Mouse (Mus musculus): ENCODE results near the gene Rad17. TPM values are rescaled to one million over a fixed set of nuclear protein-coding genes. Genes with fewer than 3 reads are reported as not detected.

Rad17 gene
- polyA plus RNA-seq, 1 experiment from 2014 or later: 20.3 TPM

- H3K4me2 ChIP-seq (ENCODE audit: low read length): no peak overlapping the region
- H3K9ac ChIP-seq (ENCODE audit: low read length): no peak overlapping the region
- peaks cover 80% of the 10 kb centered on the region for H3K36me3 ChIP-seq (ENCODE audit: control insufficient read depth, insufficient read depth, low read length)
- H3K9me3 ChIP-seq (ENCODE audit: control insufficient read depth, low read length): no peaks in the 10 kb centered on the region
- H3K27me3 ChIP-seq (replicated peaks; ENCODE audit: control insufficient read depth, insufficient read depth, low read length): no peaks in the 10 kb centered on the region
- no peak overlapping the region for H3K27ac ChIP-seq (ENCODE audit: low read depth)
- H3K4me3 ChIP-seq (ENCODE audit: low read depth, low read length): no peak overlapping the region
- ATAC-seq (replicated peaks; ENCODE audit: low FRiP score, low TSS enrichment, low read depth) (no peak), DNase-seq (ENCODE audit: low spot score) (no peak)
- no peaks in the 10 kb centered on the region for H3K4me1 ChIP-seq (replicated peaks; ENCODE audit: control insufficient read depth, insufficient read depth, low read length)
- WGBS: 93% methylated on average over 3 of the region's 3 CpGs
Observed at GRCm38 (mm10) chr13:100634106-100634691, 16.7 kb downstream of the Rad17 start.

GRCm38 (mm10) chr13:100622241-100622640 lies 28.6 kb downstream of the Rad17 start:
- 78% methylated on average over 4 of the region's 4 CpGs for WGBS
- H3K4me3 ChIP-seq (ENCODE audit: low read depth, low read length): no peak overlapping the region
- ATAC-seq (replicated peaks; ENCODE audit: low FRiP score, low TSS enrichment, low read depth) (no peak), DNase-seq (ENCODE audit: low spot score) (no peak)
- peaks cover 81% of the 10 kb centered on the region for H3K36me3 ChIP-seq (ENCODE audit: control insufficient read depth, insufficient read depth, low read length)
- no peaks in the 10 kb centered on the region for H3K4me1 ChIP-seq (replicated peaks; ENCODE audit: control insufficient read depth, insufficient read depth, low read length)
- H3K4me2 ChIP-seq (ENCODE audit: low read length): no peak overlapping the region
- no peak overlapping the region for H3K27ac ChIP-seq (ENCODE audit: low read depth)
- no peaks in the 10 kb centered on the region for H3K9me3 ChIP-seq (ENCODE audit: control insufficient read depth, low read length)
- no peaks in the 10 kb centered on the region; the same call in 1 of the 2 replicates for H3K27me3 ChIP-seq (replicated peaks; ENCODE audit: control insufficient read depth, insufficient read depth, low read length)
- H3K9ac ChIP-seq (ENCODE audit: low read length): no peak overlapping the region

GRCm38 (mm10) chr13:100617583-100617982 lies 33.3 kb downstream of the Rad17 start:
- ATAC-seq (replicated peaks; ENCODE audit: low FRiP score, low TSS enrichment, low read depth) (no peak), DNase-seq (ENCODE audit: low spot score) (no peak)
- Histone ChIP-seq H3K9me3 (ENCODE audit: control insufficient read depth, low read length) (no peaks in the 10 kb centered on the region), H3K36me3 (ENCODE audit: control insufficient read depth, insufficient read depth, low read length) (peaks cover 47% of the 10 kb centered on the region), H3K4me3 (ENCODE audit: low read depth, low read length) (no peak overlapping the region), H3K4me1 (replicated peaks; ENCODE audit: control insufficient read depth, insufficient read depth, low read length) (peaks cover 3% of the 10 kb centered on the region; the same call in 1 of the 2 replicates), H3K27ac (ENCODE audit: low read depth) (no peak overlapping the region), H3K9ac (ENCODE audit: low read length) (no peak overlapping the region), H3K27me3 (replicated peaks; ENCODE audit: control insufficient read depth, insufficient read depth, low read length) (no peaks in the 10 kb centered on the region; the same call in 1 of the 2 replicates), H3K4me2 (ENCODE audit: low read length) (no peak overlapping the region)
- WGBS: 83% methylated on average over 13 of the region's 13 CpGs

GRCm38 (mm10) chr13:100616181-100617087 lies 34.4 kb downstream of the Rad17 start, which contains the start of gene Marveld2:
Gene Marveld2, minus strand, starts transcription at chr13:100616971.
- Histone ChIP-seq H3K4me3 (ENCODE audit: low read depth, low read length) (peak within 1 kb of the TSS; percentile 53), H3K36me3 (ENCODE audit: control insufficient read depth, insufficient read depth, low read length) (peaks cover 35% of the 10 kb centered on the region), H3K27me3 (replicated peaks; ENCODE audit: control insufficient read depth, insufficient read depth, low read length) (no peaks in the 10 kb centered on the region; the same call in 1 of the 2 replicates), H3K4me1 (replicated peaks; ENCODE audit: control insufficient read depth, insufficient read depth, low read length) (peaks cover 3% of the 10 kb centered on the region; the same call in 1 of the 2 replicates), H3K9me3 (ENCODE audit: control insufficient read depth, low read length) (no peaks in the 10 kb centered on the region), H3K9ac (ENCODE audit: low read length) (peak within 1 kb of the TSS; percentile 60), H3K27ac (ENCODE audit: low read depth) (peak within 1 kb of the TSS; percentile 57; the same call in 1 of the 2 replicates), H3K4me2 (ENCODE audit: low read length) (peak within 1 kb of the TSS; percentile 76)
- peak; percentile 78 for DNase-seq (ENCODE audit: low spot score)
- peak; percentile 90 for ATAC-seq (replicated peaks; ENCODE audit: low FRiP score, low TSS enrichment, low read depth)
- WGBS: 2% methylated on average over 76 of the region's 77 CpGs

GRCm38 (mm10) chr13:100612903-100613302 lies 37.9 kb downstream of the Rad17 start:
- no peak for ATAC-seq (replicated peaks; ENCODE audit: low FRiP score, low TSS enrichment, low read depth)
- DNase-seq (ENCODE audit: low spot score): no peak
- H3K36me3 ChIP-seq (ENCODE audit: control insufficient read depth, insufficient read depth, low read length): peaks cover 12% of the 10 kb centered on the region
- H3K4me2 ChIP-seq (ENCODE audit: low read length): no peak overlapping the region
- H3K9me3 ChIP-seq (ENCODE audit: control insufficient read depth, low read length): no peaks in the 10 kb centered on the region
- 59% methylated on average over 2 of the region's 2 CpGs for WGBS
- no peak overlapping the region for H3K27ac ChIP-seq (ENCODE audit: low read depth)
- H3K9ac ChIP-seq (ENCODE audit: low read length): no peak overlapping the region
- H3K4me3 ChIP-seq (ENCODE audit: low read depth, low read length): no peak overlapping the region
- peaks cover 3% of the 10 kb centered on the region; the same call in 1 of the 2 replicates for H3K4me1 ChIP-seq (replicated peaks; ENCODE audit: control insufficient read depth, insufficient read depth, low read length)
- no peaks in the 10 kb centered on the region; the same call in 1 of the 2 replicates for H3K27me3 ChIP-seq (replicated peaks; ENCODE audit: control insufficient read depth, insufficient read depth, low read length)

GRCm38 (mm10) chr13:100612251-100612650 lies 38.6 kb downstream of the Rad17 start:
- ATAC-seq (replicated peaks; ENCODE audit: low FRiP score, low TSS enrichment, low read depth) (no peak), DNase-seq (ENCODE audit: low spot score) (no peak)
- Histone ChIP-seq H3K4me1 (replicated peaks; ENCODE audit: control insufficient read depth, insufficient read depth, low read length) (peaks cover 3% of the 10 kb centered on the region; the same call in 1 of the 2 replicates), H3K4me3 (ENCODE audit: low read depth, low read length) (no peak overlapping the region), H3K9ac (ENCODE audit: low read length) (no peak overlapping the region), H3K27me3 (replicated peaks; ENCODE audit: control insufficient read depth, insufficient read depth, low read length) (no peaks in the 10 kb centered on the region; the same call in 1 of the 2 replicates), H3K27ac (ENCODE audit: low read depth) (no peak overlapping the region), H3K36me3 (ENCODE audit: control insufficient read depth, insufficient read depth, low read length) (peaks cover 6% of the 10 kb centered on the region), H3K4me2 (ENCODE audit: low read length) (no peak overlapping the region), H3K9me3 (ENCODE audit: control insufficient read depth, low read length) (no peaks in the 10 kb centered on the region)
- 93% methylated on average over 10 of the region's 10 CpGs for WGBS

GRCm38 (mm10) chr13:100611266-100611665 lies 39.6 kb downstream of the Rad17 start:
- WGBS: 90% methylated on average over 13 of the region's 13 CpGs
- Histone ChIP-seq H3K27ac (ENCODE audit: low read depth) (no peak overlapping the region), H3K9me3 (ENCODE audit: control insufficient read depth, low read length) (no peaks in the 10 kb centered on the region), H3K4me1 (replicated peaks; ENCODE audit: control insufficient read depth, insufficient read depth, low read length) (no peaks in the 10 kb centered on the region), H3K4me2 (ENCODE audit: low read length) (no peak overlapping the region), H3K9ac (ENCODE audit: low read length) (no peak overlapping the region), H3K36me3 (ENCODE audit: control insufficient read depth, insufficient read depth, low read length) (0 out of 2 replicates have a peak, but pooled peaks cover 4% of the 10 kb centered on the region), H3K4me3 (ENCODE audit: low read depth, low read length) (no peak overlapping the region), H3K27me3 (replicated peaks; ENCODE audit: control insufficient read depth, insufficient read depth, low read length) (no peaks in the 10 kb centered on the region)
- ATAC-seq (replicated peaks; ENCODE audit: low FRiP score, low TSS enrichment, low read depth): no peak
- no peak for DNase-seq (ENCODE audit: low spot score)

- ATAC-seq (replicated peaks; ENCODE audit: low FRiP score, low TSS enrichment, low read depth): no peak
- Histone ChIP-seq H3K27ac (ENCODE audit: low read depth) (no peak overlapping the region), H3K9ac (ENCODE audit: low read length) (no peak overlapping the region), H3K27me3 (replicated peaks; ENCODE audit: control insufficient read depth, insufficient read depth, low read length) (no peaks in the 10 kb centered on the region), H3K4me2 (ENCODE audit: low read length) (no peak overlapping the region), H3K4me1 (replicated peaks; ENCODE audit: control insufficient read depth, insufficient read depth, low read length) (no peaks in the 10 kb centered on the region), H3K4me3 (ENCODE audit: low read depth, low read length) (no peak overlapping the region), H3K36me3 (ENCODE audit: control insufficient read depth, insufficient read depth, low read length) (0 out of 2 replicates have a peak, but pooled peaks cover 4% of the 10 kb centered on the region), H3K9me3 (ENCODE audit: control insufficient read depth, low read length) (no peaks in the 10 kb centered on the region)
- DNase-seq (ENCODE audit: low spot score): no peak
- WGBS: 90% methylated on average over 8 of the region's 8 CpGs
Observed at GRCm38 (mm10) chr13:100607756-100608155, 43.1 kb downstream of the Rad17 start.

Measured in intestine, embryonic 14.5 days (tissue).